Mouse (Mus musculus) gonadal fat pad, adult 2 months (tissue): Measurements from ENCODE around the gene Akap9. TPM values are rescaled to one million over a fixed set of nuclear protein-coding genes. Genes with fewer than 3 reads are reported as not detected.
"Not testable (repeated sequence)": the region's sequence is repeated elsewhere in the genome, so short reads cannot be mapped to it uniquely, and the experiment has no call there.

Experiments used
- DNase-seq: peaks from one replicate; pipeline ENCODE4 v3.0.0-alpha.2; 2012; ENCODE audit warnings: low read depth
- polyA plus RNA-seq: library from polyadenylated mRNA; depleted of rRNA; stranded (reverse); fragments of >200 nt; gene quantifications from 2 replicates; pipeline ENCODE4 v1.2.3, GENCODE M21; 2012; rRNA removed

Akap9 gene
- polyA plus RNA-seq, result 6.8 and 8.7 TPM in 2 replicates

DNA sequence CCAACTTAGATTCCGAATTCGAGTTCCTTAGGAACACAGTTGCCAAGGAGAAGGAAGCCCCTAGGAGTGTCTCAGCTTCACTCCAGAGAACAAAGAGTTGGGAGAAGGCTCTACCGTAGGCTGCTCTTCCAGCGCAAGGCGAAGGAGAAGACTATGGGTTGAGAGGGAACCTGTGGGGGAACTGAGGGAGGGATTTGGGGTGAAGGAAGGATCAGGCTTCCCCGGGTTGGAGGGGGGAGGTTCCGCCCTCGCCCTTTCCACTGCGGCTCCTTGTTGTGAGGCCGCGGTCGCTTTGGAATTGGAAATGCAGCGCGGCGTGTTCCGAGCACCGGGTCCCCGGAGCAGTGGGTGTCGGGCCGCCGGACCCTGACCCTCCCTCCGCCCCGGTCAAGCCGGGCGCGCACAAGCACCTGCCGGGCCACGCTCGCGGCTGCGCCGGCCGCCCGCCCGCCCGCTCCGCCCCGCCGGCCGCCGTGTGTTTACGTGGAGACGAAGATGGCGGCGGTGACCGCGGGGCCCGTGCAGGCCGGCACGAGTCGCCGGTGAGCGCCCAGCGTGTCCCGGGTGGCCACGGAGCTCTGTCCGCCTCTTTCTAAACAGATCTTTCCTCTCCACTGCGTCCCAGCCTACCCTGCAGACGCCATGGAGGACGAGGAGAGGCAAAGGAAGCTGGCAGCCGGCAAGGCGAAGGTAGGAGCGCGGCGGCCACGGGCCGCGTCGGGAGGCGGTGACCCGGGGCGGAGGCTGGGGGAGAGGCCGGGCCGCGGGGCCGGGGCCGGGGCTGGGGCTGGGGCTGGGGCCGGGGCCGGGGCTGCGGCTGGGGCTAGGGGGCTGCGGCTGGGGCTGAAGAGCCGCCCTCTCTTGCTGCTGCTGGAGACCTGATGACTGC lies at the start of gene Akap9:
Gene Akap9 (plus strand): TSS at position 254 of the 889 bp plus-strand sequence.
- no peak for DNase-seq

GRCm38 (mm10) chr5:3886862-3887261 lies 41.0 kb upstream of the Akap9 start:
- DNase-seq, result not testable (repeated sequence)

DNA sequence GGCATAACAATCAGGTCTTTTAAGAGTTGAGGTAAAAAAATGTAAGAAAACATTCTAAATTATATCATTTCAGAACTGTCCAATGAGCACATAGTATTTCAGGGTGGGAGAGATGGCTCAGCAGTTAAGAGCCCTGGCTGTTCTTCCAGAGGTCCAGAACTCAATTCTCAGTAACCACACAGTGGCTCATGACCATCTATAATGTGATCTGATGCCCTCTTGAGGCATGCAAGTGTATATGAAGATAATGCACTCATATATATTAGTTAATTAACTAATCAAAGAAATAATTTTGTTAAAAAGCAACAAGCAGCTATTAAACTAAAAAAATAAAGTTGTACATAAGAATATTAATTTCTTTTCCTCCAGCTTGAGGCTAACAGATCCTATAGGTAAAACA lies 38.7 kb upstream of the Akap9 start:
- no peak for DNase-seq

DNA sequence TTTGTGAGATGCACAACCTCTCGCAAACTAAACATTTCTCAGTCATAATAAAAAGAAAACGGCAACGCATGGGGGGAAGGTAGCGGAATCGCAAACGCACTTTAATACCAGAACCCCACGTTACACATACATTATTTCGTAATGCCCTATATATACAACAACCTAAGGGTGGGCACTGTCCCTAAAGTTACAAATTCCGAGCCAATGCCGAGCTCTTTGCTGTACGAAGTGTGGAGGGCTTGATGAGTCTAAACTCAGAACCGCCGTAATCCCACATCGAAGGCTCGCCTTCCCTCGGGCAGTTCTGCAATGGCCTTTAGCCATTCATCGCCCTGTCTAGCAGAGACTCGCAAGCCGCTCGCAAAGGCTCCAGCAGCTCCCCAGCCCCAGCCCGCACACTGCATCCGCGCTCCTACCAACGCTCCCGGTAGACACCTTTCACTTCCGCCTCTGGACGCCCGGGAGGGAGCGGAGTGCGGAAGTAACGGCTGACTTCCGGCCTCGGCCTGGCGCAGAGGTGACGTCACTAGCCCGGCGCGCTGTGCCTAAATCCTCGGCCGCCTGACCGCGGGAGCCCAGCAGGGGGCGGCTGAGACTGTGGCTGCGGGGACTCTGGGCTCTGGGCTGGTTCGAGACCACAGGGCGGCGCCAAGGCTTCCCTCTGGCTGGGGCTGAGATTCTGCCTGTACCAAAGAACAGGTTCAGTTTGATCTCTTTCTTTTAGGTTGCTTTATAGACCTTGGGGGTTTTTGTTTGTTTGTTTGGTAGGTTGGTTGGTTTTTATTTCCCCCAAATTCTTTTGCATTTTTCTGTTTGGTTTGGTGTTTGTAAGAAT lies 34.2 kb upstream of the Akap9 start, which contains the start of gene Mterf1a:
Gene Mterf1a (minus strand): TSS at position 475 of the 835 bp plus-strand sequence.
- not testable (repeated sequence) for DNase-seq

- not testable (repeated sequence) for DNase-seq
Measured at GRCm38 (mm10) chr5:3894294-3894619, 33.6 kb upstream of the Akap9 start.

GRCm38 (mm10) chr5:3905471-3905870 lies 22.4 kb upstream of the Akap9 start:
- no peak for DNase-seq

DNA sequence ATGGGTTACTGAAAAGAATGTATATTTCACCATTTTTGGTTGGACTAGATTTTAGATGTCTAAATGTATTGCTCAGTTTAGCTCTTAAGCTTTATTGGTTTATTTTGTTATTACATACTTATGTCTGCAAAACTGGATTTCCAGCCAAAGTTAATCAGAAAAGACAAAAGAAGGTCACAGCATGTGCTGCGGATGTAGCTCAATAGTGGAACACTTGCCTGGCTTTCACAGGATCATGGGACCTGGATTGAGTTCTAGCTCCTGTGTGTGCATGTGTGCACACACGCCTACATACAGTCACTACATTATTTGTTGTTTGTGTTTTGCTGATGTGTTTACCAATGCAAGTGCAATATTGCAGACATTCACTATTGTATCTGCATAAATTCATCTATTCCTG lies 5.5 kb upstream of the Akap9 start:
- no peak for DNase-seq

GRCm38 (mm10) chr5:3926666-3927065 lies 1.2 kb upstream of the Akap9 start:
- DNase-seq, result no peak

DNA sequence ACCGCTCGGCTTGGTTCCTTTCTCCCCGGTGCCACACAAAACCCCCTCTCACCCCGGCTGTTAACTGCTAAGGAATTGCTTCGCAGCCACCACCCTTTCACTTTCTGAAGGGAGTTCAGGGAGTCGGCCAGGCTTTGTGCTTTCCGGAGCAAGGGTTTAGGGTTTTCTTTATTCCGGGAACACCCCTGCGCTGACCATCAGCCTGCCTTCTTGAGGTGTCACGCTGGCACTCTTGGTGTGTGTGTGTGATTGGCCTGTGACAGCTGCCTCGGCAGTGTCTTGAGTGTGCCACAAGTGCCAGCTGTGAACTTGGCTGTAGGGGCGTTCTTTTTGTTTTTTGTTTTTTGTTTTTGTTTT lies 814 bp downstream of the Akap9 start:
- DNase-seq, result no peak

DNA sequence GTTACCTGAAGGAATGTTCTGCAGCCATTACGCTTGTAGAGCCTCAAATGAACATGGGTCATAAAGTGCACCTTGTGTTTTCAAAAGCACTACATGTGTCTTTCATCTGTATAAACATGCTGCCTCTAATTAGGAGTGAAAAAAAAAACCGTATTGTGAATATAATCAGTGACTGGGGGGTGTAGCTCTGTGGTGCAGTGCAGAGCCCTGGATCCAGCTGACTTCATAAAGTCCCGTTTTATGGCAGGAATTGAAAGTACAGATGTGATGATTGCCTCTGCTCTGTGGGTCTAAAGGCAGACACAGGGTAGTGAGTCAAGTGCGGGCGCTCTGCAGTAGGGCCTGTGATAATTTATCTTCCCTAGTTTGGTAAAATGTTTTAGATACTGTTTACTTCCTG lies 2.9 kb downstream of the Akap9 start:
- DNase-seq, result no peak

DNA sequence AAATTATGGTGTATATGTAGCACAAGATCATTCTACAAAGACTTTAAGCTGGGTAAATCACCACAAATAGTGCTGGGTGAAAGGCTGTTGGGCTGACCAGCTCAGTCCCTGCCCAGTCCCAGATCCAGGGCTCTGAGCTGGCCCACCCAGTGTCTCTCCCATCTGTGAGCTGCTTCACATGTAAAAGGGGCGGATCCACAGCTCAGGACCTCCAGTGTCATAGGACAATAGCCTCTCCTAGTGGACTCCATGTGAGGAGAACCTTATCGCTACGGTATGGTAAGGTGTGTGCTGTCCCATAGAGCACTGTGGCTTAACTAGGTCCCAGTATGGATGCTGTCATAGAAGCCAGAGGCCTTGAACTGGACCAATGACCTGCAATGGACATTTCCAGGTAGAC lies 3.8 kb downstream of the Akap9 start:
- DNase-seq, result no peak

GRCm38 (mm10) chr5:3933551-3933950 lies 5.7 kb downstream of the Akap9 start:
- no peak for DNase-seq

GRCm38 (mm10) chr5:3935266-3935665 lies 7.4 kb downstream of the Akap9 start:
- DNase-seq, result no peak

GRCm38 (mm10) chr5:3935778-3936554 lies 8.1 kb downstream of the Akap9 start:
- DNase-seq, result no peak

DNA sequence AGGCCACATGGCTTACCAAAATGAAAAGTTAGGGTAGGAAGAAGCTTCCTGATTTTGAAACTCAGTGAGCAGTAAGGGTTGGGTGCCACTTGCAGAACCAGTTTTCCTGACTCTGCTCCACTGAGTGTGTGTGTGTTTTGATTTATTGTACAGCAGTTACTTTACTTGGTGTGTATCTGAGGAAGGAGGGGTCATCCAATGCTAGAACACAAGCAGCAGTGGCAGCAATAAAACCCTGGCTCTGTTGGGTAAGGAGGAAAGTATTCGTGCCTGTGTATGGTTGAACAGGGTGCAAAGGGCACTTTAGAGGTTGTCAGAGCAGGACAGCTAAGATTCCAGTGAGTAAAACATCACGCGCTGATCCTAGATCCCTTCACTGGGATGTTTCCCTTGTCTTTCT lies 11.1 kb downstream of the Akap9 start:
- DNase-seq, result no peak

GRCm38 (mm10) chr5:3939335-3939734 lies 11.5 kb downstream of the Akap9 start:
- no peak for DNase-seq

DNA sequence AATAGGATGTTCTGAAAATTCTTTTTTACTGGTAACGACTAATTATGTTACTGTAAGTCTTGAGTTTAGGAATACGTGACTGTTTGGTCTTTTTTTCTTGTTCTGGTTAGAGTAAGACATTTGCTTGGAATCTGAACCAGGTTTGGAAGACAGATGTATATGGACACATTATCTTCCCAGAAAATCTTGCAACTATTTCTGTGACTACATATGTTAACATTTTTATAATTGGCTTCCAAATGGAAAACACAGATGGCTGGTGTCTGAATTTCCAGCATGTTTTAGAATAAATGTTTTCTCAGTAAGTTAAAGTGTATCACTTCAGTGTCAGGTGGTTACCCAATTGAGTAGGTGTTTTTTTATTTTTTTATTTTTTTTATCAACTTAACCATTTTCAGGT lies 13.4 kb downstream of the Akap9 start:
- DNase-seq, result no peak

- not testable (repeated sequence) for DNase-seq
Measured at GRCm38 (mm10) chr5:3943169-3943568, 15.3 kb downstream of the Akap9 start.

DNA sequence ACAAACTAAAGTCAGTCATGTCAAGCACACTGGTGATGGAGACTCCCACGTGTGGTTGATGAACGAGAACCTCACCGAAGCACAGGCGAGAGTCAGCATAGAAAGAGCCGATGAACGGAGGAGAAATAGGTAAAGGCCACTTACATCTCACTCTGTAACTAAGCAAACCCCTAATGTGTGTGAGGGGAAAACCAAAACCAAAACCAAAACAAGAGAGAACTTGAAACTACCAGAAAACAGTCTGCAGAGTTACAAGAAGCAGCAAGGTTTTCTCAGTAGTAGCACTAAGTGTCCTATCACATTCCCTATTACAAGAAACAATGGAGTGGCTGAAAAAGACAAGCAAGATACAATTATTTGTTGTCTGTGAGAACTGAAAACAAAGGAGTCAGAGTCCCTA lies 24.6 kb downstream of the Akap9 start:
- no peak for DNase-seq

DNA sequence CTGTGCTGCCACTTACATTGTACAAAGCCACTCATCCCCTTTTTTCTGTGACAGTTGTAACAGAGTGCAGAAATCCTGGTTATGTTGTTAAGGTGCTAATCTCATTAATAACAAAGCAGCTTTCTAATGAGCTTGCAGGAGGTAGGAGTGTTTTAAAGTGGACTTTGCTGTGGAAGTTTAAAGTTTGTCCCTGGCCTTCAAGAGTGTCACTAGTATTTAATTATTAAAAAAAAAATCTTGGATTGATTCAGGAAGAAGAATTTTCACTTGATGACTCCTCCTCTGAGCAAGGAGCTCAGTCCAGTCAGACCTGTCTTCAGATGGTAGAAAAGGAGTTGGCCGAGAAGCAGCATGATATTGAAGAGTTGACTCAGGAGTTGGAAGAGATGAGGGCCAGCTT lies 26.7 kb downstream of the Akap9 start:
- DNase-seq, result no peak

GRCm38 (mm10) chr5:3961286-3961685 lies 33.4 kb downstream of the Akap9 start:
- DNase-seq, result no peak

GRCm38 (mm10) chr5:3968415-3968814 lies 40.6 kb downstream of the Akap9 start:
- DNase-seq, result no peak
